Mouse (Mus musculus): ENCODE results near the gene Klk1b22. TPM values are rescaled to one million over a fixed set of nuclear protein-coding genes. Genes with fewer than 3 reads are reported as not detected.

Klk1b22 gene
- polyA plus RNA-seq (2014; fragmentation: Illumina TruSeq; extraction: RNeasy Lipid Tissue Mini Kit (QIAGEN cat#74804); ENCODE audit: low read depth, low replicate concordance) = 6.4 TPM

DNA sequence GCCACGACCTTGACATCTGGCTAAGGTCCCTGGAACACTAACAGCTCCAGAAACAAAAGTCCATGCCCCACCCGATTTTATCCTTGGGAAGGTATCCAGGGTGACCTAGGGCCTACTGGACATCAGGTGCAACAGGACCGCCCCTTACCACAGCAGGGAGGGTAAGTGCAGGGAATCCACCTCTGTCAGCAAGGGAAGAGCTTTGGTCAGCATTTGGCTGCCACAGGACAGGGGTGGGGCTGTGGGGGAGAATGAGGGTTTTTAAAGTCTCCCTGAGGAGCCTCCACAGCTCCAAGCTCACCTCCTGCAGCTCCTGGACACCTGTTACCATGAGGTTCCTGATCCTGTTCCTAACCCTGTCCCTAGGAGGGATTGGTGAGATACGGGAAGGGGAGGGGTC is at the start of gene Klk1b22:
Klk1b22 (plus strand) TSS at position 301 of the 400 bp plus-strand sequence.

DNA sequence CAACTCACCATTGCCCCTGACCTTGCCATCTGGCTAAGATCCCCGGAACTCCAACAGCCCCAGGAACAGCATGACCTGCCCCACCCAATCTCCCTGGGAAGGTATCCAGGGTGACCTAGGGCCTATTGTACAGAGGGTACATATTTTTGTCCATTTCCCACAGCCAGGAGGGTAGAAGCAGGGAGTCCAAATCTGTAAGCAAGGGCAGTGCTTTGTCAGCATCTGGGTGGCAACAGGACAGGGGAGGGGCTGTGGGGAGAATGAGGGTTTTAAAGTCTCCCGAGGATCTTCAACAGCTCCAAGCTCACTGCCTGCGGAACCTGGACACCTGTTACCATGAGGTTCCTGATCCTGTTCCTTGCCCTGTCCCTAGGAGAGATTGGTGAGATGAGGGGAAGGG is 10.4 kb upstream of the Klk1b22 start, which contains the start of gene Klk1b21:
Klk1b21 (plus strand) TSS at position 301 of the 400 bp plus-strand sequence.

DNA sequence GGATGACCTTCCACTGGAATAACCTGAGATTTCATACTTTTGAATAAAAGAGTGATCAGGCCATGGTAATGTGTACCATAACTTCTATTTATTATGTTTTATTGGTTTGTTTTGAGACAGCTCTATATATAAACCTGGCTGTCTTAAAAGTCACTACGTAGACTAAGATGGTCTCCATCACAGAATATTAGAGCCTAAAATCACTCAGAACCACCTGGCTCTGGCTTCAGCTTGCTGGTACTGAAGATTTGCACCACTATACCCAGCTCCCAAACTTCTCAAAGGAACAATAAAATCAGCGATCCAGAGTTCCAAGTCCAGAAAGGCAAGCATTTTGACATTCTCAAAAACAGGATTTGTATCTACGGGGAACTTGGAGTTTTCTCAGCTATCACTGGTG is 24.0 kb downstream of the Klk1b22 start, which contains the start of gene Klk1b16:
Klk1b16 (plus strand) TSS at position 301 of the 400 bp plus-strand sequence.

Other genes starting within 250 kb of the Klk1b22 start
- gene Klk4, start 231.5 kb upstream of the Klk1b22 start, polyA plus RNA-seq (2014; fragmentation: Illumina TruSeq; extraction: RNeasy Lipid Tissue Mini Kit (QIAGEN cat#74804); ENCODE audit: low read depth, low replicate concordance) = not detected
- gene Klk15, start 178.9 kb upstream of the Klk1b22 start, polyA plus RNA-seq (2014; fragmentation: Illumina TruSeq; extraction: RNeasy Lipid Tissue Mini Kit (QIAGEN cat#74804); ENCODE audit: low read depth, low replicate concordance) = not detected
- gene Klk1b8, start 162.0 kb upstream of the Klk1b22 start, polyA plus RNA-seq (2014; fragmentation: Illumina TruSeq; extraction: RNeasy Lipid Tissue Mini Kit (QIAGEN cat#74804); ENCODE audit: low read depth, low replicate concordance) = 120 TPM
- not detected for gene Klk1b1, start 145.9 kb upstream of the Klk1b22 start, polyA plus RNA-seq (2014; fragmentation: Illumina TruSeq; extraction: RNeasy Lipid Tissue Mini Kit (QIAGEN cat#74804); ENCODE audit: low read depth, low replicate concordance)
- gene Klk1b9, start 136.6 kb upstream of the Klk1b22 start, polyA plus RNA-seq (2014; fragmentation: Illumina TruSeq; extraction: RNeasy Lipid Tissue Mini Kit (QIAGEN cat#74804); ENCODE audit: low read depth, low replicate concordance) = 11.7 TPM
- gene Klk1b11, start 116.8 kb upstream of the Klk1b22 start, polyA plus RNA-seq (2014; fragmentation: Illumina TruSeq; extraction: RNeasy Lipid Tissue Mini Kit (QIAGEN cat#74804); ENCODE audit: low read depth, low replicate concordance) = not detected
- 6.9 TPM for gene Klk1b26, start 100.5 kb upstream of the Klk1b22 start, polyA plus RNA-seq (2014; fragmentation: Illumina TruSeq; extraction: RNeasy Lipid Tissue Mini Kit (QIAGEN cat#74804); ENCODE audit: low read depth, low replicate concordance)
- 7.8 TPM for gene Klk1b27, start 60.4 kb upstream of the Klk1b22 start, polyA plus RNA-seq (2014; fragmentation: Illumina TruSeq; extraction: RNeasy Lipid Tissue Mini Kit (QIAGEN cat#74804); ENCODE audit: low read depth, low replicate concordance)
- 28.5 TPM for gene Klk1b21, start 10.3 kb upstream of the Klk1b22 start, polyA plus RNA-seq (2014; fragmentation: Illumina TruSeq; extraction: RNeasy Lipid Tissue Mini Kit (QIAGEN cat#74804); ENCODE audit: low read depth, low replicate concordance)
- 0.99 TPM for gene Klk1b16, start 24.1 kb downstream of the Klk1b22 start, polyA plus RNA-seq (2014; fragmentation: Illumina TruSeq; extraction: RNeasy Lipid Tissue Mini Kit (QIAGEN cat#74804); ENCODE audit: low read depth, low replicate concordance)
- 10.9 TPM for gene Klk1b24, start 75.6 kb downstream of the Klk1b22 start, polyA plus RNA-seq (2014; fragmentation: Illumina TruSeq; extraction: RNeasy Lipid Tissue Mini Kit (QIAGEN cat#74804); ENCODE audit: low read depth, low replicate concordance)
- gene Klk1b3, start 85.5 kb downstream of the Klk1b22 start, polyA plus RNA-seq (2014; fragmentation: Illumina TruSeq; extraction: RNeasy Lipid Tissue Mini Kit (QIAGEN cat#74804); ENCODE audit: low read depth, low replicate concordance) = 2.6 TPM
- gene Klk1b4, start 94.8 kb downstream of the Klk1b22 start, polyA plus RNA-seq (2014; fragmentation: Illumina TruSeq; extraction: RNeasy Lipid Tissue Mini Kit (QIAGEN cat#74804); ENCODE audit: low read depth, low replicate concordance) = not detected
- gene Klk1b5, start 103.3 kb downstream of the Klk1b22 start, polyA plus RNA-seq (2014; fragmentation: Illumina TruSeq; extraction: RNeasy Lipid Tissue Mini Kit (QIAGEN cat#74804); ENCODE audit: low read depth, low replicate concordance) = 0.64 TPM
- gene Klk1, start 112.7 kb downstream of the Klk1b22 start, polyA plus RNA-seq (2014; fragmentation: Illumina TruSeq; extraction: RNeasy Lipid Tissue Mini Kit (QIAGEN cat#74804); ENCODE audit: low read depth, low replicate concordance) = 1.4 TPM
- 76.3 TPM for gene Gm36864, start 123.5 kb downstream of the Klk1b22 start, polyA plus RNA-seq (2014; fragmentation: Illumina TruSeq; extraction: RNeasy Lipid Tissue Mini Kit (QIAGEN cat#74804); ENCODE audit: low read depth, low replicate concordance)
- gene 1700028J19Rik, start 134.0 kb downstream of the Klk1b22 start, polyA plus RNA-seq (2014; fragmentation: Illumina TruSeq; extraction: RNeasy Lipid Tissue Mini Kit (QIAGEN cat#74804); ENCODE audit: low read depth, low replicate concordance) = 52.1 TPM
- gene 2410002F23Rik, start 134.0 kb downstream of the Klk1b22 start, polyA plus RNA-seq (2014; fragmentation: Illumina TruSeq; extraction: RNeasy Lipid Tissue Mini Kit (QIAGEN cat#74804); ENCODE audit: low read depth, low replicate concordance) = 32.7 TPM
- gene Acp4, start 144.7 kb downstream of the Klk1b22 start, polyA plus RNA-seq (2014; fragmentation: Illumina TruSeq; extraction: RNeasy Lipid Tissue Mini Kit (QIAGEN cat#74804); ENCODE audit: low read depth, low replicate concordance) = not detected
- 13.7 TPM for gene Gm15517, start 148.8 kb downstream of the Klk1b22 start, polyA plus RNA-seq (2014; fragmentation: Illumina TruSeq; extraction: RNeasy Lipid Tissue Mini Kit (QIAGEN cat#74804); ENCODE audit: low read depth, low replicate concordance)
- gene Clec11a, start 194.2 kb downstream of the Klk1b22 start, polyA plus RNA-seq (2014; fragmentation: Illumina TruSeq; extraction: RNeasy Lipid Tissue Mini Kit (QIAGEN cat#74804); ENCODE audit: low read depth, low replicate concordance) = 0.48 TPM
- 0.31 TPM for gene Shank1, start 197.6 kb downstream of the Klk1b22 start, polyA plus RNA-seq (2014; fragmentation: Illumina TruSeq; extraction: RNeasy Lipid Tissue Mini Kit (QIAGEN cat#74804); ENCODE audit: low read depth, low replicate concordance)

Data from testis, adult 10 weeks (tissue).